ENCODE assay signal across 8 mouse cellular contexts in the genomic region with DNA sequence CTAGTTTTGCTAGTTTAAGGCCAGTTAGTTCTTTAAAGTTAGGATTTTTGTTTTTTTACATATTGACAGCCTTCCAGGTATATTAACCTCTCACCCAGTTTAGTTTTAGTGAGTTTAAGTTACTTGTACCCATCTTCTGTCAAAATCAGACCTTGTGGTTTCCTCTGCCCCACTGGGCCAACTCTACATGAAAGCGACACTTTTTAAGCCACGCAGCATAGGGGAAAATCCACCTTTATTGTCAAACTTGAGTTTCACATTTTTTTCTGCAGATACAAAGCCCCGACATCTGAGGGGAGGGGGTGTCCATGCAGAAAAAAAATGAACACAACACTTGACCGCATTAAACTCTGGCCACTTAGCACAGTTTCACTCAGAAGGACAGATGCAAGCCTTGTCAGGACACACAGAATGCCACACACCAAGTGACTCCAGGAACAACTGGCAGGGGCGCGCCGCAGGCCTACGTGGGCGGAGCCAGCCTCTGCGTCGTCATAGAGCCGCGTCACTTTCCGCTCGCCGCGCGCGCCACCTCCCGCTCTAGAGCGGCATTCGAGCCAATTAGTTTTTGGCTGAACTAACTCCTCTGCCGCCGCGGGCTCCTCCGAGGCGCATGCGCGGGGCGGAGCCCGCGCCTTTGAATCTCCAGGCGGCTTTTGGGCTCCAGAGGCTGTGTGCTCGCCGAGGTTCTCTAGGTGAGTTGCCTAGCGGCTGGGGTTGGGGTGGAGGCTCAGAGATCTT. TPM values are rescaled to one million over a fixed set of nuclear protein-coding genes. Genes with fewer than 3 reads are reported as not detected.
A peak's percentile ranks its signal among the peaks of the same experiment; 100 is the strongest.
DNase-seq lines count a peak whose midpoint lies in the region; ATAC-seq and TF ChIP-seq lines count a peak whose summit lies in the region.

A gene (plus strand): TSS at position 551 of the 741 bp plus-strand sequence.

- peak within 1 kb of the TSS; percentile 60 for H3K4me2 ChIP-seq in heart, embryonic 15.5 days
- peak within 1 kb of the TSS; percentile 75 for H3K4me2 ChIP-seq in liver, embryonic 14.5 days (ENCODE audit: low read depth)
- peak within 1 kb of the TSS; percentile 42 for H3K4me2 ChIP-seq in neural tube, embryonic 11.5 days (ENCODE audit: low read depth)
- peak within 1 kb of the TSS; percentile 44 for H3K4me2 ChIP-seq in stomach, postnatal 0 days (replicated peaks; ENCODE audit: low read depth)

- no peaks in the 10 kb centered on the region for H3K9me3 ChIP-seq in heart, embryonic 15.5 days (replicated peaks)
- no peaks in the 10 kb centered on the region for H3K9me3 ChIP-seq in liver, embryonic 14.5 days (ENCODE audit: control insufficient read depth, low read length)
- no peaks in the 10 kb centered on the region for H3K9me3 ChIP-seq in neural tube, embryonic 11.5 days (ENCODE audit: control insufficient read depth, low read length)
- no peaks in the 10 kb centered on the region for H3K9me3 ChIP-seq in stomach, postnatal 0 days (ENCODE audit: control insufficient read depth, low read length)

- TF ChIP-seq EP300 in liver, embryonic 14.5 days (IDR thresholded peaks at IDR 0.05; ENCODE audit: low read depth): no peak
- no peak for TF ChIP-seq EP300 in stomach, postnatal 0 days (optimal IDR thresholded peaks at IDR 0.05)

- H3K36me3 ChIP-seq in heart, embryonic 15.5 days: no peaks in the 10 kb centered on the region
- H3K36me3 ChIP-seq in liver, embryonic 14.5 days (replicated peaks; ENCODE audit: control insufficient read depth, insufficient read depth, low read depth): peaks cover 9% of the 10 kb centered on the region
- no peaks in the 10 kb centered on the region for H3K36me3 ChIP-seq in neural tube, embryonic 11.5 days (ENCODE audit: control insufficient read depth, insufficient read depth, low read length)
- no peaks in the 10 kb centered on the region for H3K36me3 ChIP-seq in stomach, postnatal 0 days (ENCODE audit: control insufficient read depth, insufficient read depth, low read length)

- TF ChIP-seq CTCF in liver, embryonic 14.5 days (IDR thresholded peaks at IDR 0.05; ENCODE audit: low read depth): peak; percentile 54
- TF ChIP-seq CTCF in stomach, postnatal 0 days (IDR thresholded peaks at IDR 0.05; ENCODE audit: low read depth): peak; percentile 56

- DNase-seq in c-Kit-negative CD71-positive TER-119-positive erythroid progenitor cells, embryonic 14.5 days (ENCODE audit: low read depth, low spot score): peak; percentile 74
- peak; percentile 57 for DNase-seq in fibroblast of lung, adult 2 months (ENCODE audit: low read depth)
- peak; percentile 88 to 92 for DNase-seq in kidney, postnatal 25 days
- peak; percentile 78 to 80 (median 78) for DNase-seq in liver, embryonic 14.5 days (ENCODE audit: low read depth in 3 of 3, low spot score in 3 of 3)
- peak; percentile 88 for DNase-seq in neural tube, embryonic 11.5 days (ENCODE audit: low spot score)
- DNase-seq in stomach, postnatal 0 days (ENCODE audit: low spot score): peak; percentile 87

- peak within 1 kb of the TSS; percentile 51 for H3K9ac ChIP-seq in heart, embryonic 15.5 days
- H3K9ac ChIP-seq in liver, embryonic 14.5 days (replicated peaks): peak within 1 kb of the TSS; percentile 66
- peak within 1 kb of the TSS; percentile 49 for H3K9ac ChIP-seq in neural tube, embryonic 11.5 days (ENCODE audit: low read length)
- peak within 1 kb of the TSS; percentile 51 for H3K9ac ChIP-seq in stomach, postnatal 0 days (ENCODE audit: low read length)

- ATAC-seq in CD4-positive, CD25-positive, alpha-beta regulatory T cell, adult 4 months: peak; percentile 97
- peak; percentile 95 for ATAC-seq in heart, embryonic 15.5 days (replicated peaks; ENCODE audit: insufficient number of reproducible peaks, insufficient read depth, low FRiP score, low read depth)
- peak; percentile 97 for ATAC-seq in liver, embryonic 14.5 days (ENCODE audit: insufficient read depth)
- peak; percentile 94 for ATAC-seq in neural tube, embryonic 11.5 days (ENCODE audit: insufficient read depth, low FRiP score, low TSS enrichment)
- ATAC-seq in stomach, postnatal 0 days (ENCODE audit: low FRiP score, low TSS enrichment): peak; percentile 98

- H3K4me3 ChIP-seq in heart, embryonic 15.5 days: peak within 1 kb of the TSS; percentile 55
- peak within 1 kb of the TSS; percentile 67 to 82 for H3K4me3 ChIP-seq in liver, embryonic 14.5 days (ENCODE audit: insufficient read depth in 1 of 2, low read depth in 2 of 2, low read length in 2 of 2)
- H3K4me3 ChIP-seq in neural tube, embryonic 11.5 days (ENCODE audit: low read depth, low read length): peak within 1 kb of the TSS; percentile 37
- H3K4me3 ChIP-seq in stomach, postnatal 0 days (ENCODE audit: low read depth, low read length): peak within 1 kb of the TSS; percentile 37

- H3K4me1 ChIP-seq in heart, embryonic 15.5 days (replicated peaks): no peaks in the 10 kb centered on the region; the same call in 1 of the 2 replicates
- no peaks in the 10 kb centered on the region; a peak in 2 of 4 replicates for H3K4me1 ChIP-seq in liver, embryonic 14.5 days (replicated peaks; ENCODE audit: control insufficient read depth in 2 of 2, insufficient read depth in 2 of 2, low read length in 1 of 2)
- no peaks in the 10 kb centered on the region for H3K4me1 ChIP-seq in neural tube, embryonic 11.5 days (ENCODE audit: control insufficient read depth, insufficient read depth, low read length)
- H3K4me1 ChIP-seq in stomach, postnatal 0 days (replicated peaks; ENCODE audit: control insufficient read depth, insufficient read depth): no peaks in the 10 kb centered on the region

- H3K27ac ChIP-seq in heart, embryonic 15.5 days: peak within 1 kb of the TSS; percentile 53; the same call in 1 of the 2 replicates
- peak within 1 kb of the TSS; percentile 33; the same call in 1 of the 2 replicates for H3K27ac ChIP-seq in liver, embryonic 14.5 days
- H3K27ac ChIP-seq in neural tube, embryonic 11.5 days (ENCODE audit: low read depth, low read length): no peak within 1 kb of the TSS
- no peak within 1 kb of the TSS for H3K27ac ChIP-seq in stomach, postnatal 0 days (replicated peaks)

- WGBS in heart, embryonic 15.5 days: 13% methylated on average over 36 of the region's 36 CpGs
- WGBS in liver, embryonic 14.5 days (ENCODE audit: insufficient replicate concordance): 15% methylated on average over 36 of the region's 36 CpGs
- WGBS in neural tube, embryonic 11.5 days: 23% methylated on average over 36 of the region's 36 CpGs
- 7% methylated on average over 36 of the region's 36 CpGs for WGBS in stomach, postnatal 0 days

- H3K27me3 ChIP-seq in heart, embryonic 15.5 days: no peaks in the 10 kb centered on the region
- H3K27me3 ChIP-seq in liver, embryonic 14.5 days (ENCODE audit: control insufficient read depth, insufficient read depth, low read length): no peaks in the 10 kb centered on the region
- no peaks in the 10 kb centered on the region for H3K27me3 ChIP-seq in neural tube, embryonic 11.5 days (ENCODE audit: control insufficient read depth, insufficient read depth, low read length)
- H3K27me3 ChIP-seq in stomach, postnatal 0 days (ENCODE audit: control insufficient read depth, insufficient read depth, low read length): no peaks in the 10 kb centered on the region

RNA-seq across cellular contexts. Expression of the gene that starts here (rescaled TPM):
- 1 to 10 TPM; 3.8 to 7.1 TPM for polyA plus RNA-seq in CD4-positive, CD25-positive, alpha-beta regulatory T cell, adult 4 months (2017; shearing (Covaris generic))
- polyA plus RNA-seq in heart, embryonic 15.5 days (2015; fragmentation: Nextera tagmentation; extraction: Ambion mirVana): 22.2 and 26.9 TPM in 2 replicates
- polyA plus RNA-seq in liver, embryonic 14.5 days (2012; rRNA removed): 7.9 and 11.1 TPM in 2 replicates
- 30.5 and 33.8 TPM in 2 replicates for polyA plus RNA-seq in liver, embryonic 14.5 days (2014; fragmentation: Nextera tagmentation; extraction: Ambion mirVana)
- polyA plus RNA-seq in neural tube, embryonic 11.5 days (2014; fragmentation: Nextera tagmentation; extraction: Ambion mirVana): 24.2 and 28.5 TPM in 2 replicates
- 6.2 and 7.4 TPM in 2 replicates for polyA plus RNA-seq in stomach, postnatal 0 days (2015; fragmentation: Nextera tagmentation; extraction: Ambion mirVana)

Comparison
In these comparisons a context has a peak if more than half of its experiments do, and no peak if none do; other contexts are left out.
1. H3K27ac ChIP-seq: peak in heart, embryonic 15.5 days (single experiment) and liver, embryonic 14.5 days (single experiment); none in neural tube, embryonic 11.5 days (single experiment) and stomach, postnatal 0 days (single experiment).
2. Peak in every context shown above with its lines, with median percentiles within 50 percentile points of each other: ATAC-seq, DNase-seq, H3K4me2 ChIP-seq, H3K4me3 ChIP-seq and H3K9ac ChIP-seq.